Mouse (Mus musculus): Measurements from ENCODE around the gene 1700093K21Rik. TPM values are rescaled to one million over a fixed set of nuclear protein-coding genes. Genes with fewer than 3 reads are reported as not detected.

The 1700093K21Rik gene
- polyA plus RNA-seq, 1 experiment from 2014 or later = not detected

Small RNA genes lying within 50 kb of the gene (microRNA-seq; reads per million reads assigned to microRNA genes)
- not detected for gene Gm47279

Other genes starting within 250 kb of the 1700093K21Rik start
- 12.8 and 13.1 TPM in 2 replicates for gene Usp34, start 214.3 kb downstream of the 1700093K21Rik start, polyA plus RNA-seq (2015; fragmentation: Nextera tagmentation; extraction: Ambion mirVana)
- gene Ahsa2, start 23.1 kb downstream of the 1700093K21Rik start, polyA plus RNA-seq (2015; fragmentation: Nextera tagmentation; extraction: Ambion mirVana) = 60.6 and 60.8 TPM in 2 replicates
- gene 0610010F05Rik, start 112.5 kb upstream of the 1700093K21Rik start, polyA plus RNA-seq (2015; fragmentation: Nextera tagmentation; extraction: Ambion mirVana) = 15.5 and 15.7 TPM in 2 replicates
- gene Pus10, start 144.5 kb upstream of the 1700093K21Rik start, polyA plus RNA-seq (2015; fragmentation: Nextera tagmentation; extraction: Ambion mirVana) = 10.7 and 13.0 TPM in 2 replicates
- gene Pex13, start 144.8 kb upstream of the 1700093K21Rik start, polyA plus RNA-seq (2015; fragmentation: Nextera tagmentation; extraction: Ambion mirVana) = 24.1 and 29.1 TPM in 2 replicates
- gene Rel, start 249.8 kb upstream of the 1700093K21Rik start, polyA plus RNA-seq (2015; fragmentation: Nextera tagmentation; extraction: Ambion mirVana) = 1.5 and 1.6 TPM in 2 replicates

Measured in heart, embryonic 16.5 days (tissue).